Mouse (Mus musculus): ENCODE measurements at regions not wholly inside any gene's neighbourhood (a gene's known extent, or its start where the extent isn't known, plus 50 kb on each side); places are given as distances from the start of the nearest gene placed in this dataset.

- DNase-seq (ENCODE audit: low read depth, low spot score) = no peak
- Histone ChIP-seq H3K9me3 (replicated peaks; ENCODE audit: insufficient read depth, low read length) (no peaks in the 10 kb centered on the region; the same call in 1 of the 2 replicates), H3K36me3 (ENCODE audit: control insufficient read depth in 1 of 2, insufficient read depth in 2 of 2, low read length in 2 of 2) (no peaks in the 10 kb centered on the region), H3K27ac (ENCODE audit: control insufficient read depth, low read depth, low read length) (no peak overlapping the region), H3K27me3 (ENCODE audit: control insufficient read depth in 1 of 2, insufficient read depth in 2 of 2, low read length in 2 of 2) (no peaks in the 10 kb centered on the region), H3K4me3 (ENCODE audit: control insufficient read depth in 1 of 2, insufficient read depth in 1 of 2, low read depth in 2 of 2, low read length in 2 of 2) (no peak overlapping the region), H3K79me2 (ENCODE audit: control insufficient read depth, insufficient read depth, low read length, poor library complexity) (no peaks in the 10 kb centered on the region), H3K4me1 (ENCODE audit: control insufficient read depth in 1 of 2, insufficient read depth in 2 of 2, low read length in 2 of 2) (no peaks in the 10 kb centered on the region), H3K9ac (ENCODE audit: control insufficient read depth, low read depth, low read length, poor library complexity, severe bottlenecking) (no peak overlapping the region)
- TF ChIP-seq USF1 (IDR thresholded peaks at IDR 0.05; ENCODE audit: low read depth, low read length) = no peak
- no peak for TF ChIP-seq UBTF (IDR thresholded peaks at IDR 0.05; ENCODE audit: borderline replicate concordance, insufficient read depth, low read depth, low read length)
- no peak for TF ChIP-seq GABPA (IDR thresholded peaks at IDR 0.05; ENCODE audit: low read depth, low read length)
- TF ChIP-seq TAL1 (IDR thresholded peaks at IDR 0.05; ENCODE audit: low read length) = no peak
- TF ChIP-seq E2F4 (IDR thresholded peaks at IDR 0.05; ENCODE audit: borderline replicate concordance, low read depth, low read length) = no peak
- no peak for TF ChIP-seq SIN3A (IDR thresholded peaks at IDR 0.05; ENCODE audit: low read length)
- TF ChIP-seq CHD1 (IDR thresholded peaks at IDR 0.05; ENCODE audit: low read depth, low read length) = no peak
- no peak for TF ChIP-seq CTCF (IDR thresholded peaks at IDR 0.05 in 2 of 3, conservative IDR thresholded peaks at IDR 0.05 in 1 of 3; ENCODE audit: control insufficient read depth in 1 of 3, insufficient read depth in 1 of 3, low read depth in 2 of 3, low read length in 3 of 3, poor library complexity in 1 of 3, severe bottlenecking in 1 of 3)
- TF ChIP-seq RAD21 (IDR thresholded peaks at IDR 0.05; ENCODE audit: low read depth, low read length) = no peak
- TF ChIP-seq MAFK (IDR thresholded peaks at IDR 0.05; ENCODE audit: borderline replicate concordance, low read depth, low read length) = no peak
- TF ChIP-seq MAX (IDR thresholded peaks at IDR 0.05; ENCODE audit: low read length) = no peak
- TF ChIP-seq USF2 (IDR thresholded peaks at IDR 0.05; ENCODE audit: borderline replicate concordance in 1 of 2, insufficient read depth in 1 of 2, low read depth in 1 of 2, low read length in 2 of 2) = no peak
- TF ChIP-seq NRF1 (IDR thresholded peaks at IDR 0.05; ENCODE audit: insufficient read depth, low read depth, low read length, poor library complexity, severe bottlenecking) = no peak
- TF ChIP-seq KAT2A (conservative IDR thresholded peaks at IDR 0.05; ENCODE audit: low read depth, low read length) = no peak
- TF ChIP-seq GATA1 (IDR thresholded peaks at IDR 0.05; ENCODE audit: low read depth, low read length) = no peak
- TF ChIP-seq MYC (IDR thresholded peaks at IDR 0.05; ENCODE audit: low read depth, low read length) = no peak
- TF ChIP-seq ELF1 (IDR thresholded peaks at IDR 0.05; ENCODE audit: low read depth, low read length) = no peak
- TF ChIP-seq TCF12 (IDR thresholded peaks at IDR 0.05; ENCODE audit: low read depth, low read length) = no peak
Observed at GRCm38 (mm10) chr1:168760239-168760638, 328.2 kb upstream of the Pbx1 start.

- TF ChIP-seq HCFC1 (IDR thresholded peaks at IDR 0.05; ENCODE audit: low read depth, low read length) (no peak), JUND (IDR thresholded peaks at IDR 0.05; ENCODE audit: low read depth, low read length) (no peak), CHD2 (IDR thresholded peaks at IDR 0.05; ENCODE audit: low read length) (no peak), POLR2AphosphoS2 (IDR thresholded peaks at IDR 0.05; ENCODE audit: low read length) (no peak), UBTF (IDR thresholded peaks at IDR 0.05; ENCODE audit: borderline replicate concordance, insufficient read depth, low read depth, low read length) (no peak), NELFE (IDR thresholded peaks at IDR 0.05; ENCODE audit: low read depth, low read length) (no peak), E2F4 (IDR thresholded peaks at IDR 0.05; ENCODE audit: borderline replicate concordance, low read depth, low read length) (no peak), USF1 (IDR thresholded peaks at IDR 0.05; ENCODE audit: low read depth, low read length) (no peak)
- H3K4me1 ChIP-seq (ENCODE audit: control insufficient read depth in 1 of 2, insufficient read depth in 2 of 2, low read length in 2 of 2) = no peaks in the 10 kb centered on the region
- no peaks in the 10 kb centered on the region for H3K79me2 ChIP-seq (ENCODE audit: control insufficient read depth, insufficient read depth, low read length, poor library complexity)
- H3K27ac ChIP-seq (ENCODE audit: control insufficient read depth, low read depth, low read length) = no peak overlapping the region
- no peak overlapping the region for H3K4me3 ChIP-seq (ENCODE audit: control insufficient read depth in 1 of 2, insufficient read depth in 1 of 2, low read depth in 2 of 2, low read length in 2 of 2)
- H3K27me3 ChIP-seq (ENCODE audit: control insufficient read depth in 1 of 2, insufficient read depth in 2 of 2, low read length in 2 of 2) = no peaks in the 10 kb centered on the region
- no peaks in the 10 kb centered on the region; the same call in 1 of the 2 replicates for H3K9me3 ChIP-seq (replicated peaks; ENCODE audit: insufficient read depth, low read length)
- H3K9ac ChIP-seq (ENCODE audit: control insufficient read depth, low read depth, low read length, poor library complexity, severe bottlenecking) = no peak overlapping the region
- no peaks in the 10 kb centered on the region for H3K36me3 ChIP-seq (ENCODE audit: control insufficient read depth in 1 of 2, insufficient read depth in 2 of 2, low read length in 2 of 2)
- no peak for DNase-seq (ENCODE audit: low read depth, low spot score)
Observed at GRCm38 (mm10) chr1:168758835-168759234, 326.8 kb upstream of the Pbx1 start.

All from MEL (cell line).